Mouse (Mus musculus): Measurements from ENCODE around the gene Pax3.

Gene Pax3

GRCm38 (mm10) chr1:78196751-78197311 is at the start of gene Pax3:
Gene Pax3 (minus strand): TSS chr1:78197134.
- DNase-seq (ENCODE audit: low read depth), result no peak

- no peak for DNase-seq (ENCODE audit: low read depth)
Measured at GRCm38 (mm10) chr1:78234306-78234705, 37.4 kb upstream of the Pax3 start.

GRCm38 (mm10) chr1:78231901-78232546 is 35.1 kb upstream of the Pax3 start:
- no peak for DNase-seq (ENCODE audit: low read depth)

DNA sequence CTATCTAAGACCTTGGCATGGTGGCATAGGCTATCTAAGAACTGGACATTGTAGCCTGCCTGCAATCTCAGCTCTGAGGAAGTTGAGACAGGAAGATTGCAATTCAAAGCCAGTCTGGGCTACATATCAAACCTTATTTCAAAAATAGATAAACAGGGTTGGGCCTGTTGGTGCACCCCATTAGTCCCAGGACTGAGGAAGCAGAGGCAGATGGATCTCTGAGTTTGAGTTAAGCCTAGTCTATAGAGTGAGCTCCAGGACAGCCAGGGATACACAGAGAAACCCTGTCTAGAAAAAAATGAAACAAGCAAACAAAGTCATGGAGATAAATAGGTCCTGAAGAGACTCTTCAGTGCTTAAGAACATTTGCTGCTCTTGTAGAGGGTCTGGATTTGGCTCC is 32.9 kb upstream of the Pax3 start:
- DNase-seq (ENCODE audit: low read depth), result no peak

GRCm38 (mm10) chr1:78228771-78229170 is 31.8 kb upstream of the Pax3 start:
- DNase-seq (ENCODE audit: low read depth), result no peak

GRCm38 (mm10) chr1:78218057-78218780 is 21.3 kb upstream of the Pax3 start:
- DNase-seq (ENCODE audit: low read depth), result no peak

DNA sequence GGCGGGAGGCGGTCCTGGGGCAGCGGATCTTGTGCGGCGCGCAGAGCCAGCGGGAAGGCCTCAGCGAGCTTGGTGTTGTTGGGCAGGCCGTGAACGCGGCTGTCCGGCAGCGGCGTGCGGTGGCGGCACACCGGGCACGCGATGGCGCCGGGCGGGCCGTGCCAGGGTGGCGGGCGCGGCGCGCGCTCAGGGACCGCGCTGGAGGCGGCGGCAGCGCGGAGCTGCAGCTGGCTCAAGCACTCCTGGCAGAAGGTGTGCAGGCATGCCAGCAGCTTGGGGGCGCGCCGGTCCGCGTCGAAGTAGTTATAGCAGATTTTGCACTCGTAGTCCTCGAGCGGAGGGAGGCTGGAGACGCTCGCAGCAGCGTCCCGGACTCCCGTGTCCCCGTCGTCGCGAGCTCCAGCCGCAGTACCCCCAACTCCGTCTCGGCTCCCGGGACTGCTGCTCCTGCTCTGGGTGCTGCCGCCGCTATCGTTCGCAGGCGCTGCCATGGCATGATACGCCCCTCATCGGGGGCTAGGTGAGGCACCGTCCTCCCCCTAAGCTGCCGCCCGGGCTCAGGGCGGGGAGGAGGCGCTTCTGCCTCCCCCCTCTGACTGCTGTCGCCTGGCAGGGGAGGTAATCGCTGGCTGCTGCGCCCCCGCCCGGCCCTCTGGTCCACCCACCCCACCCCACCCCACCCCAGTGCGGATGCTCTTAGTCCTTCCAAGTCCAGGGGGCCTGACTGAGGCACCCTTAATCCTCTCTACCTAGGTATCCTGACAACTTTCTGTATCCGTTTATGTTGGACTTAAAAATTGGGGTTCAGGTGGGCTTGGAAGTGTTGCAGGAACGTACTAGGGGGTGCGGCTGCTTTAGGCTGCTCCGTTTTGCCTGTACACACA is 20.5 kb upstream of the Pax3 start:
- DNase-seq (ENCODE audit: low read depth), result no peak

DNA sequence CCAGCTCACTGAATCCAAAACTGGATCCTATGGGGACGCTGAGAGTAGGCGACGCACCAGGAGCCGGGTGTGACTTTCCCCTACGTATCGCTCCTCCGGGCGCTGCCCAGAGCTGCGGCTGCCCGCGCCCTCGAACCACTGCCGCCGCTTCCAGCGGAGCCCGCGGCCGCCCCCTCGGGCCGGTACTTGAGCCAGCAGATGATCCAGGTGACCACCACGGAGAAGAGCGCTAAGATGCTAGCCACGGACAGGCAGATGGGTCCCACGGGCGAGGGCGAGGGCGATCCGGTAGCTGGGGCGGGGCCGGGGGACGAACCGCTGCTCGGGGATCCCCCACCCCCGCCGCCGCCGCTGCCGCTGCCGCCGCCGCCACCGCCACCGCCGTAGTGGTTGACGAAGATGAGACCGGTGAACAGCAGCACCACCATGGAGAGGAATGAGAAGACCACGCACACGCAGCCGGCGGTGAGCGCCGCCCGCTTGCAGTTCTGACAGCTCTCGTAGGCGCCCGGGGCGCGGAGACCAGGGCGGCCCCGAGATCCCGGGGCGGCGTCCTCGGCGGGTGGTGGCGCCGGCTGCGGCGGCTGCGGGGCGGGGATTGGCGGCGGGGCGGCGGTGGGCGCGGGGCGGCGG is 19.7 kb upstream of the Pax3 start:
- no peak for DNase-seq (ENCODE audit: low read depth)

DNA sequence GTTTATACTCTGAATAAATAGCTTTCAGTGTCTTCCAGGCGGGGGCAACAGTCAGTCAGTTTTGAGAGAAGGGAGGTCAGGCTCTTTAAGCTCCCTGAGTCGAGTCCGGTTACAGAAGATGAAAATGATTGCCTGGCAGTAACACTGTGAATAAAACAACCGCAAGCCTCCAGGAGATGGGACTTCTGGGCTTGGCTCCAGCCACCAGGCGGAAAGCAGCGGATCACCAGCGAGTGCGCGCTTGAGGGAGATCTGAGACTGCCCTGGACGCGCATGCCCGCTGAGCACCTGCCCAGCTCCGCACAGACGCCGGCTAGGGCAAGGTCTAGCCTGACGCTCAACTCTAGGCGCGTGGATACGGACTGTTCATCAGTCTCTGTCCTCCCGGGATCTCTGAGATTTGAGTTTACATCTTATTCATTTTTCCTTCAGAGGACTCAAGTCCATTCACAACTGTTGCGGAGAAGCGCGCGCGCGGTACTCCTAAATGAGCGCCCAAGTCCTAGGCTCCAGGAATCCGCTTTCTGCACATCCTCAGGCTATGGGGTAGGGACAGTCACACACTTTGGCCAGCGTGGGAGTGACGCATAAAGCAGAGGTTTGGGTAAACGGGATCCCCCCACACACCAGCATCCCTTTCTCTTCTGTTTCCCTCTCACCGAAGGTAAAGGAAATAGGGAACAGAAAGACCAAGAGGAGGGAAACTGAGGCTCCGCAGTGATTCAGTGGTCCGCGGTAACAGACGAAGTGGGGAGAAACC is 19.0 kb upstream of the Pax3 start:
- DNase-seq (ENCODE audit: low read depth), result no peak

DNA sequence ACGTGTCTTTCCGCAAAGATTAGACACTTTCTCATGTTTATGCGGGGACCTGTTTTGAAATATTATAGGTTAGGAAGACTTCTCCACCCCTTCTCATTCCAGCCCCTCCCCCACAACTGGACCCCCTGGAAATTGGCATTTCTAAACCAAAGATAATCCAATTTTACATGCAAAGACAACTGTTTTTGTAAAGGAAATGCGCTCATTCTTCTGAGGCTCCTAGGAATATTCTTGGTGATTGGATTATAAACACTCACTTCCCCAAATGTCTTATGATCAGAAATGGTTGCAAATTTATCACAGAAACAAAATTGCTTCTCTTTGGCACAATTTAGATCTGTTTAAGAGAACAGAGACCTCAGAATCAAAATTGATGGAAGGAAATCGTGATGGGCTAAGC is 14.1 kb upstream of the Pax3 start:
- no peak for DNase-seq (ENCODE audit: low read depth)

DNA sequence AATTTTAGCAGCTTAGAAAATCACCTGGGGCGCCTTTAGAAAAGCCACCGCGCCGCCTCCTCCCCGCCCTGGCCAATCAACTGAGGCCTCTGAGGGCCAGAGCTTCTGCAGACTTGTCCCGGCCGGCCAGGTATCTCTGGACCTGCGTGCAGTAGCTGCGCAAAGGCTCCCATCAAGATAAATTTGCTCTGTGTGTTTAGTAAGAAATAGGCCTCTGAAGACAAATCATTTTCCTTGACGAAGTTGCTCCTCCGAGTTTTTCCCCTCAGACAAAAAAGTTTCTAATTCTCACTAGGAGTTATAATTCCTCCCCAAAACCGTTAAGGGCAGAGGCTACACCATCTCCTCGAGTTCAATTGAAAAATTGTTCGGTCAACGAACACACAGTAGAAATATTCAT is 13.6 kb upstream of the Pax3 start:
- DNase-seq (ENCODE audit: low read depth), result no peak

DNA sequence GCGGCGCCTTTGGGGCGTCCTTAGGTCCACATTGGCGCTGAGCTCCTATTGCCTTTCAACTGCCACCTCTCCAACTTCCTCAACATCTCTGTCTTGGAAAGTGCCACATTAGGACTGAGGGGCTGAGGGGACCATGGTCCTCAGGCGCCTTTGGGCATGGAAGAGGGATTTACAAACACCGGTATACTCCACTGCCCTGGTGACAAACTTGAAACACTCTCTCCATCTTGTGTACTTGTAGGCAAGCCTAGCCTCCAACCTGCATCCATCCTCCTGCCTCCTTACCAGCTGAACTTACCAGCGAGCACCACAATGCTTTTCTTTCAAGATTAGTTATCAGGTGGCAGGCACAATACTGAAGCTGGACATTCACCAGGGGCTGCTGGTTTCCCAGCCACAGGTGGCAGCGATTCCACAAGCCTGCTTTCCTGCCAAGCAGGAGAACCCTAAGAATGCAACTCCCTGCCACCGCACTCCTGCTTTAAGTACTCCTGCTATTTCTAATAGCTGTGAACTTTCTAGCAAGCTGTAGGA is 11.4 kb upstream of the Pax3 start:
- no peak for DNase-seq (ENCODE audit: low read depth)

DNA sequence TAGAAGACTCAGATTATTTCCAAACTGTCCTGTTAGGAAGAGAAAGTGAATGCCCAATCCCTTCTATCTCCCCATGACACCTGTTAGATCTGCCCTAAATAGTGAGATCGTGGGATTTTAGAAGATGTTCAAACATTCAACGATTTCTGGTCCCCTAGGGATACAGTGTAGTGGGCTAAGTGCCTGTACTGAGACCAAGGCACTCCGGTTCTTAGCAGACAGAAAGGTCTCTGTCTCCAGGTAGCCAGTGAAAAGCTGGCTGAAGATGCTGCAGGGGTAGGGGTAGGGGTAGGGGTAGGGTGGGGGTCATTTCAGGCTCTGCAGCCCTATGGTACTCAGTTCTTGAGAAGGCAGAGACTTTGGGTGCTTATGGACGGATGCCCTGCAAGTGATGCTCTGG is 7.4 kb upstream of the Pax3 start:
- DNase-seq (ENCODE audit: low read depth), result no peak

GRCm38 (mm10) chr1:78203622-78204211 is 6.8 kb upstream of the Pax3 start:
- no peak for DNase-seq (ENCODE audit: low read depth)

DNA sequence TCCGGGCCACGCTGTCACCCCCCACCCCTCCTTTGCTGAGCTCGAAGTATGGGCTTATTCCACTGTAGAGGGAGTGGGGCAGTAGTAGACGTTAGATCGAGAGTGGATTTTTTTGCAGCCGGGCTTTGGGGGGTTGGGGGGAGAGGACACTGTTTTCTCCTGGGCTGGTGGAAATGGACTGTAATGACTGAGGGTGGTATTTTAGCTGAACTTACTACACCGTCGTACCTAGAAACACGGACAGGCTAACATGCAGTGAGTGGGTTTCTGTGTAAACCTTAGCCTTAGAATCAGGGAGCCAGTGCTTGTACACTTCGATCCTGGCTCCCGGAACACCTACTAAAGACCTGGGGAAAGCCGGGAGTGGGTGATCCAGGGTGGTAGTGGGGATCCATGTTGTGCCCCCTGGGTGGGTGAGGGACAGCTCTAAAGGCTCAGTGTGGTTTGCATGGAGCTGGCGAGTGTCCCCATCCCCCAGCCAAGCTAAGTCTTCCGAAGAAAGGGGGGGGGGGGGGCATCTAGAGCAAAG is 6.2 kb upstream of the Pax3 start:
- no peak for DNase-seq (ENCODE audit: low read depth)

- DNase-seq (ENCODE audit: low read depth), result no peak
Measured at GRCm38 (mm10) chr1:78202466-78203085, 5.6 kb upstream of the Pax3 start.

GRCm38 (mm10) chr1:78201251-78202010 is 4.5 kb upstream of the Pax3 start:
- DNase-seq (ENCODE audit: low read depth), result no peak

DNA sequence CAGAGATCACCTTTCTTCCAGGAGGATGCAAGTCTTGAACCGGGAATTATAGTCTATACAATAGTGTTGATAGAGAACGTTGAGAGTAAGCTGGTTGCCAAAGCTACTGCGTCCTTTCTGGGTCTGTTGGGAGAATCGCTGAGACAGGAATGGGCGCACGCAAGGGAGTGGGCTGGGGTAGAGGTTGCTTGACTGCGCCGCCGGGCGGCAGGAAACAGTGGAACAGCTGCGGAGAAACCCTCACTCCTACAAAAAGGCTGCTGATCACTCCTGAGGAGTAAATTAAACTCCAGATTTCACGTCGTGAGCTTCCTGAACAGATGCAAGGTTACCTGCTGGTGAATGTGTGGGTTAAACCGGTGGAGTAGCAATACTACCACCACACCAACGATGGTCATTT is 3.3 kb upstream of the Pax3 start:
- DNase-seq (ENCODE audit: low read depth), result no peak

GRCm38 (mm10) chr1:78199221-78199620 is 2.3 kb upstream of the Pax3 start:
- DNase-seq (ENCODE audit: low read depth), result no peak

Data from 416B (cell line).